Mouse (Mus musculus) MEL (cell line): ENCODE measurements around the gene Rhpn2. TPM values are rescaled to one million over a fixed set of nuclear protein-coding genes. Genes with fewer than 3 reads are reported as not detected.

ENCODE experiments used
- DNase-seq: peaks from one replicate; pipeline ENCODE4 v3.0.0; 2011; ENCODE audit warnings: low read depth, low spot score
- H3K27ac ChIP-seq: 2 replicates; pipeline ENCODE4 v1.5.1; 2012; ENCODE audit warnings: low read depth, mild to moderate bottlenecking, control low read depth, low read length, moderate library complexity; ENCODE audit not compliant: control insufficient read depth
- H3K27me3 ChIP-seq, 2 experiments: fragments of 150-350 bp in 1 of 2; sonication (generic) in 1 of 2; 2 replicates each; pipeline ENCODE4 v1.6.1; 2012; ENCODE audit warnings: low read length in 2 of 2, mild to moderate bottlenecking in 2 of 2, improper control_type of control experiment in 1 of 2, moderate library complexity in 1 of 2; ENCODE audit not compliant: insufficient read depth in 2 of 2, control insufficient read depth in 1 of 2
- H3K36me3 ChIP-seq, 2 experiments: 2 replicates each; pipeline ENCODE4 v1.6.1; 2012 to 2014; ENCODE audit warnings: low read length in 2 of 2, improper control_type of control experiment in 1 of 2, inconsistent platforms in 1 of 2, mild to moderate bottlenecking in 1 of 2; ENCODE audit not compliant: insufficient read depth in 2 of 2, control insufficient read depth in 1 of 2
- H3K4me1 ChIP-seq, 2 experiments: fragments of 150-350 bp in 1 of 2; sonication (generic) in 1 of 2; 2 replicates each; pipeline ENCODE4 v1.6.1; 2012; ENCODE audit warnings: low read length in 2 of 2, improper control_type of control experiment in 1 of 2, mild to moderate bottlenecking in 1 of 2; ENCODE audit not compliant: insufficient read depth in 2 of 2, control insufficient read depth in 1 of 2
- H3K4me3 ChIP-seq, 2 experiments: fragments of 150-350 bp in 1 of 2; sonication (generic) in 1 of 2; 2 replicates each; pipeline ENCODE4 v1.5.1; 2012; ENCODE audit warnings: low read depth in 2 of 2, low read length in 2 of 2, mild to moderate bottlenecking in 2 of 2, moderate library complexity in 2 of 2, control low read depth in 1 of 2, improper control_type of control experiment in 1 of 2; ENCODE audit not compliant: control insufficient read depth in 1 of 2, insufficient read depth in 1 of 2
- H3K79me2 ChIP-seq: 2 replicates; pipeline ENCODE4 v1.6.1; 2012; ENCODE audit warnings: mild to moderate bottlenecking, low read length, moderate library complexity; ENCODE audit not compliant: control insufficient read depth, poor library complexity, insufficient read depth
- H3K9ac ChIP-seq: 2 replicates; pipeline ENCODE4 v1.6.1; 2012; ENCODE audit warnings: low read depth, mild to moderate bottlenecking, control low read depth, low read length, moderate library complexity; ENCODE audit not compliant: control insufficient read depth, poor library complexity, severe bottlenecking
- H3K9me3 ChIP-seq: fragments of 150-350 bp; sonication (generic); replicated peaks from 2 replicates; pipeline ENCODE4 v1.6.1; 2012; ENCODE audit warnings: mild to moderate bottlenecking, low read length, improper control_type of control experiment, moderate library complexity; ENCODE audit not compliant: insufficient read depth
- CHD2 ChIP-seq: IDR thresholded peaks from 2 replicates; pipeline ENCODE4 v1.6.1; 2011; ENCODE audit warnings: low read length, improper control_type of control experiment
- EP300 ChIP-seq, 2 experiments: IDR thresholded peaks; 2 replicates each; pipeline ENCODE4 v1.6.1; 2011; ENCODE audit warnings: improper control_type of control experiment in 2 of 2, low read length in 2 of 2, low read depth in 1 of 2, mild to moderate bottlenecking in 1 of 2
- ETS1 ChIP-seq: IDR thresholded peaks from 2 replicates; pipeline ENCODE4 v1.6.1; 2012; ENCODE audit warnings: low read depth, mild to moderate bottlenecking, inconsistent platforms, low read length, improper control_type of control experiment, moderate library complexity
- GABPA ChIP-seq: IDR thresholded peaks from 2 replicates; pipeline ENCODE4 v1.6.1; 2012; ENCODE audit warnings: low read depth, mild to moderate bottlenecking, inconsistent platforms, low read length, improper control_type of control experiment, moderate library complexity
- GATA1 ChIP-seq: IDR thresholded peaks from 2 replicates; pipeline ENCODE4 v1.6.1; 2011; ENCODE audit warnings: low read depth, low read length, improper control_type of control experiment
- JUND ChIP-seq: IDR thresholded peaks from 2 replicates; pipeline ENCODE4 v1.6.1; 2011; ENCODE audit warnings: low read depth, mild to moderate bottlenecking, improper control_type of control experiment, low read length
- KAT2A ChIP-seq: conservative IDR thresholded peaks from 2 replicates; pipeline ENCODE4 v1.6.1; 2012; ENCODE audit warnings: low read depth, low read length, improper control_type of control experiment, inconsistent platforms
- MAX ChIP-seq: IDR thresholded peaks from 2 replicates; pipeline ENCODE4 v1.6.1; 2011; ENCODE audit warnings: low read length, improper control_type of control experiment
- MAZ ChIP-seq: IDR thresholded peaks from 2 replicates; pipeline ENCODE4 v1.6.1; 2012; ENCODE audit warnings: low read depth, mild to moderate bottlenecking, inconsistent platforms, low read length, improper control_type of control experiment
- MYB ChIP-seq: IDR thresholded peaks from 2 replicates; pipeline ENCODE4 v1.6.1; 2011; ENCODE audit warnings: mild to moderate bottlenecking, low read depth, low read length, improper control_type of control experiment
- MYC ChIP-seq: IDR thresholded peaks from 2 replicates; pipeline ENCODE4 v1.6.1; 2011; ENCODE audit warnings: low read depth, mild to moderate bottlenecking, low read length, improper control_type of control experiment, moderate library complexity
- NELFE ChIP-seq: IDR thresholded peaks from 2 replicates; pipeline ENCODE4 v1.6.1; 2011; ENCODE audit warnings: low read depth, low read length, improper control_type of control experiment
- NRF1 ChIP-seq: IDR thresholded peaks from 2 replicates; pipeline ENCODE4 v1.6.1; 2014; ENCODE audit warnings: low read depth, mild to moderate bottlenecking, inconsistent platforms, low read length, improper control_type of control experiment, moderate library complexity; ENCODE audit not compliant: poor library complexity, insufficient read depth, severe bottlenecking
- POLR2A ChIP-seq, 2 experiments: IDR thresholded peaks; 2 replicates each; pipeline ENCODE4 v1.6.1; 2011 to 2012; ENCODE audit warnings: low read length in 2 of 2, mild to moderate bottlenecking in 2 of 2, control low read depth in 1 of 2, improper control_type of control experiment in 1 of 2, low read depth in 1 of 2, moderate library complexity in 1 of 2; ENCODE audit not compliant: control insufficient read depth in 1 of 2, insufficient read depth in 1 of 2, poor library complexity in 1 of 2
- POLR2AphosphoS2 ChIP-seq: IDR thresholded peaks from 2 replicates; pipeline ENCODE4 v1.6.1; 2011; ENCODE audit warnings: low read length, improper control_type of control experiment
- RAD21 ChIP-seq: IDR thresholded peaks from 2 replicates; pipeline ENCODE4 v1.6.1; 2011; ENCODE audit warnings: mild to moderate bottlenecking, low read depth, low read length, improper control_type of control experiment
- RCOR1 ChIP-seq: IDR thresholded peaks from 2 replicates; pipeline ENCODE4 v1.6.1; 2012; ENCODE audit warnings: low read depth, mild to moderate bottlenecking, inconsistent platforms, low read length, improper control_type of control experiment
- SIN3A ChIP-seq: IDR thresholded peaks from 2 replicates; pipeline ENCODE4 v1.6.1; 2012; ENCODE audit warnings: low read length, improper control_type of control experiment, inconsistent platforms
- SMC3 ChIP-seq: IDR thresholded peaks from 2 replicates; pipeline ENCODE4 v1.6.1; 2011; ENCODE audit warnings: low read depth, low read length, improper control_type of control experiment
- TAL1 ChIP-seq: IDR thresholded peaks from 2 replicates; pipeline ENCODE4 v1.6.1; 2012; ENCODE audit warnings: mild to moderate bottlenecking, inconsistent platforms, low read length, moderate library complexity, mixed read lengths
- USF2 ChIP-seq, 2 experiments: IDR thresholded peaks; 2 replicates each; pipeline ENCODE4 v1.6.1; 2011 to 2012; ENCODE audit warnings: improper control_type of control experiment in 2 of 2, low read length in 2 of 2, borderline replicate concordance in 1 of 2, inconsistent platforms in 1 of 2, low read depth in 1 of 2, mild to moderate bottlenecking in 1 of 2; ENCODE audit not compliant: insufficient read depth in 1 of 2
- ZC3H11A ChIP-seq: IDR thresholded peaks from 2 replicates; pipeline ENCODE4 v1.6.1; 2012; ENCODE audit warnings: low read depth, mild to moderate bottlenecking, inconsistent platforms, low read length, improper control_type of control experiment
- ZMIZ1 ChIP-seq: IDR thresholded peaks from 2 replicates; pipeline ENCODE4 v1.6.1; 2012; ENCODE audit warnings: low read depth, mild to moderate bottlenecking, inconsistent platforms, low read length, improper control_type of control experiment, moderate library complexity
- polyA plus RNA-seq, 2 experiments: library from polyadenylated mRNA; stranded (reverse) in 1 of 2; unstranded in 1 of 2; fragments of >175 nt in 1 of 2; fragments of >200 nt in 1 of 2; gene quantifications; 2 replicates each; pipeline versions ENCODE4 v1.2.1 to v1.2.4; 2012; ENCODE audit warnings: low replicate concordance in 2 of 2, low read depth in 1 of 2; ENCODE audit not compliant: insufficient read length in 2 of 2, insufficient read depth in 1 of 2, missing spikeins in 1 of 2
- total RNA-seq: library from RNA; depleted of rRNA; stranded (reverse); fragments of 300-350 nt; gene quantifications from 2 replicates; pipeline ENCODE4 v1.2.3, GENCODE M21; 2012

Rhpn2 gene
- total and polyA plus RNA-seq, 3 experiments, result 0.58 to 1.2 TPM; not detected in 1

GRCm38 (mm10) chr7:35333231-35333651, 729 bp upstream of the Rhpn2 start:
- no peaks in the 10 kb centered on the region for H3K9me3 ChIP-seq
- no peak for TF ChIP-seq USF2 (IDR thresholded peaks at IDR 0.05; ENCODE audit: borderline replicate concordance in 1 of 2, insufficient read depth in 1 of 2, low read depth in 1 of 2, low read length in 2 of 2)
- no peak for TF ChIP-seq MAX
- TF ChIP-seq GABPA, result no peak
- TF ChIP-seq NRF1, result no peak
- TF ChIP-seq SMC3, result no peak
- no peak for TF ChIP-seq MYB
- no peak for TF ChIP-seq JUND
- no peak for TF ChIP-seq ETS1
- no peak for TF ChIP-seq MYC
- TF ChIP-seq POLR2AphosphoS2, result no peak
- TF ChIP-seq ZMIZ1, result no peak
- no peak for TF ChIP-seq KAT2A
- no peak for TF ChIP-seq ZC3H11A
- H3K9ac ChIP-seq, result peak overlapping the region; percentile 8

GRCm38 (mm10) chr7:35334527-35335452, 820 bp downstream of the Rhpn2 start:
- H3K4me1 ChIP-seq, result peaks cover 3 to 11% of the 10 kb centered on the region in 2 experiments; a peak in 2 of 4 replicates
- H3K36me3 ChIP-seq, result no peaks in the 10 kb centered on the region
- DNase-seq, result peak; percentile 59
- H3K79me2 ChIP-seq, result no peaks in the 10 kb centered on the region
- TF ChIP-seq SIN3A, result 0 out of 2 replicates have a peak, but pooled peaks have one; percentile 28
- TF ChIP-seq GATA1, result peak; percentile 50
- TF ChIP-seq TAL1, result no peak
- TF ChIP-seq POLR2A (IDR thresholded peaks at IDR 0.05; ENCODE audit: control insufficient read depth in 1 of 2, insufficient read depth in 1 of 2, low read depth in 1 of 2, low read length in 2 of 2, poor library complexity in 1 of 2), result no peak
- TF ChIP-seq USF2 (IDR thresholded peaks at IDR 0.05; ENCODE audit: borderline replicate concordance in 1 of 2, insufficient read depth in 1 of 2, low read depth in 1 of 2, low read length in 2 of 2), result no peak
- no peak for TF ChIP-seq NELFE
- no peak; the same call in 1 of the 2 replicates for TF ChIP-seq RCOR1
- no peak for TF ChIP-seq RAD21
- no peak for TF ChIP-seq CHD2
- peak in 1 of 2 experiments; percentile 18; a peak in 2 of 4 replicates for TF ChIP-seq EP300 (IDR thresholded peaks at IDR 0.05; ENCODE audit: low read depth in 1 of 2, low read length in 2 of 2)
- TF ChIP-seq KAT2A, result no peak
- no peak for TF ChIP-seq MAZ
- no peak overlapping the region for H3K27ac ChIP-seq
- H3K27me3 ChIP-seq, result no peaks in the 10 kb centered on the region
- peak overlapping the region; percentile 53 to 61 for H3K4me3 ChIP-seq
- peak overlapping the region; percentile 45 for H3K9ac ChIP-seq
- H3K9me3 ChIP-seq, result no peaks in the 10 kb centered on the region

More at GRCm38 (mm10) chr7:35333231-35333651, 729 bp upstream of the Rhpn2 start:
- Histone ChIP-seq H3K4me1 (peaks cover 3 to 11% of the 10 kb centered on the region in 2 experiments; a peak in 2 of 4 replicates), H3K36me3 (no peaks in the 10 kb centered on the region), H3K4me3 (peak overlapping the region; percentile 33 to 87), H3K27me3 (no peaks in the 10 kb centered on the region), H3K27ac (no peak overlapping the region), H3K79me2 (no peaks in the 10 kb centered on the region)
- no peak for DNase-seq
